Mouse (Mus musculus) heart, embryonic 12.5 days (tissue): ENCODE data around the gene Thsd4. TPM values are rescaled to one million over a fixed set of nuclear protein-coding genes. Genes with fewer than 3 reads are reported as not detected.
A peak's percentile ranks its signal among the peaks of the same experiment; 100 is the strongest.

ENCODE experiments used
- ATAC-seq: fragments of 200-750 bp; cut with Nextera tagmentation; 2 replicates; pipeline ENCODE4 v1.8.0; 2017; ENCODE audit warnings: moderate TSS enrichment, moderate library complexity; ENCODE audit not compliant: insufficient number of reproducible peaks, low FRiP score
- H3K27ac ChIP-seq: fragments of 300-500 bp; sonication (generic); 2 replicates; pipeline ENCODE4 v1.5.1; 2016; ENCODE audit warnings: mild to moderate bottlenecking, moderate library complexity; ENCODE audit not compliant: poor library complexity, severe bottlenecking
- H3K27me3 ChIP-seq: fragments of 300-500 bp; sonication (generic); replicated peaks from 2 replicates; pipeline ENCODE4 v1.6.1; 2016; ENCODE audit warnings: mild to moderate bottlenecking, moderate library complexity
- H3K36me3 ChIP-seq: fragments of 300-500 bp; sonication (generic); 2 replicates; pipeline ENCODE4 v1.6.1; 2016; ENCODE audit warnings: mild to moderate bottlenecking, moderate library complexity
- H3K4me1 ChIP-seq: fragments of 300-500 bp; sonication (generic); replicated peaks from 2 replicates; pipeline ENCODE4 v1.6.1; 2016; ENCODE audit warnings: mild to moderate bottlenecking
- H3K4me2 ChIP-seq: fragments of 300-500 bp; sonication (generic); 2 replicates; pipeline ENCODE4 v1.6.1; 2016; ENCODE audit warnings: mild to moderate bottlenecking, moderate library complexity
- H3K4me3 ChIP-seq: fragments of 300-500 bp; sonication (generic); 2 replicates; pipeline ENCODE4 v1.5.1; 2016; ENCODE audit warnings: mild to moderate bottlenecking
- H3K9ac ChIP-seq: fragments of 300-500 bp; sonication (generic); 2 replicates; pipeline ENCODE4 v1.6.1; 2016; ENCODE audit warnings: mild to moderate bottlenecking, moderate library complexity
- H3K9me3 ChIP-seq: fragments of 300-500 bp; sonication (generic); replicated peaks from 2 replicates; pipeline ENCODE4 v1.6.1; 2016; ENCODE audit warnings: mild to moderate bottlenecking, moderate library complexity
- WGBS: fragments of 180-500 bp; shearing (Covaris S2); methylation state at CpG from one replicate; pipeline ENCODE4 v1.1.7; 2016; 5-methylcytosine and 5-hydroxymethylcytosine counted together
- polyA plus RNA-seq: library from polyadenylated mRNA; unstranded; fragments of >200 nt; fragmentation: Nextera tagmentation; extraction: Ambion mirVana; gene quantifications from 2 replicates; pipeline ENCODE4 v1.2.1, GENCODE M21; 2016

Gene Thsd4
- polyA plus RNA-seq, 1 experiment from 2014 or later: 12.4 TPM

GRCm38 (mm10) chr9:60543422-60544015, 21.7 kb upstream of the Thsd4 start:
- H3K27ac ChIP-seq: no peak overlapping the region
- no peak for ATAC-seq
- no peak overlapping the region for H3K4me3 ChIP-seq
- no peaks in the 10 kb centered on the region for H3K9me3 ChIP-seq
- peaks cover 11% of the 10 kb centered on the region for H3K4me1 ChIP-seq
- H3K9ac ChIP-seq: no peak overlapping the region
- no peaks in the 10 kb centered on the region for H3K27me3 ChIP-seq
- H3K4me2 ChIP-seq: no peak overlapping the region
- 68% methylated on average over 7 of the region's 7 CpGs for WGBS
- no peaks in the 10 kb centered on the region for H3K36me3 ChIP-seq

- Histone ChIP-seq H3K9ac (no peak overlapping the region), H3K27me3 (no peaks in the 10 kb centered on the region), H3K27ac (peak overlapping the region; percentile 30; the same call in 1 of the 2 replicates), H3K4me3 (no peak overlapping the region), H3K36me3 (no peaks in the 10 kb centered on the region), H3K4me1 (peaks cover 45% of the 10 kb centered on the region), H3K9me3 (no peaks in the 10 kb centered on the region), H3K4me2 (no peak overlapping the region)
- 77% methylated on average over 12 of the region's 12 CpGs for WGBS
- no peak for ATAC-seq
These were observed 8.5 kb upstream of the Thsd4 start for GRCm38 (mm10) chr9:60530310-60530709.

- WGBS: 65% methylated on average over 10 of the region's 10 CpGs
- ATAC-seq: no peak; the same call in 1 of the 2 replicates
- no peaks in the 10 kb centered on the region for H3K36me3 ChIP-seq
- peak overlapping the region; percentile 46; the same call in 1 of the 2 replicates for H3K27ac ChIP-seq
- no peaks in the 10 kb centered on the region for H3K27me3 ChIP-seq
- peaks cover 50% of the 10 kb centered on the region for H3K4me1 ChIP-seq
- H3K4me2 ChIP-seq: no peak overlapping the region
- no peaks in the 10 kb centered on the region for H3K9me3 ChIP-seq
- H3K9ac ChIP-seq: no peak overlapping the region
- H3K4me3 ChIP-seq: no peak overlapping the region
These were observed 7.8 kb upstream of the Thsd4 start for GRCm38 (mm10) chr9:60529348-60530243.

- Histone ChIP-seq H3K36me3 (no peaks in the 10 kb centered on the region), H3K9me3 (no peaks in the 10 kb centered on the region), H3K9ac (no peak overlapping the region), H3K4me1 (peaks cover 50% of the 10 kb centered on the region), H3K27ac (no peak overlapping the region), H3K4me3 (no peak overlapping the region), H3K4me2 (no peak overlapping the region), H3K27me3 (no peaks in the 10 kb centered on the region)
- ATAC-seq: no peak
- WGBS: 71% methylated on average over 3 of the region's 3 CpGs
These were observed 6.4 kb upstream of the Thsd4 start for GRCm38 (mm10) chr9:60528269-60528668.

- H3K27me3 ChIP-seq: no peaks in the 10 kb centered on the region
- no peak overlapping the region for H3K9ac ChIP-seq
- no peaks in the 10 kb centered on the region for H3K36me3 ChIP-seq
- no peak overlapping the region for H3K4me3 ChIP-seq
- no peak for ATAC-seq
- peak overlapping the region; percentile 85; the same call in 1 of the 2 replicates for H3K27ac ChIP-seq
- WGBS: 84% methylated on average over 2 of the region's 2 CpGs
- no peak overlapping the region for H3K4me2 ChIP-seq
- peaks cover 50% of the 10 kb centered on the region for H3K4me1 ChIP-seq
- no peaks in the 10 kb centered on the region for H3K9me3 ChIP-seq
These were observed 6.0 kb upstream of the Thsd4 start for GRCm38 (mm10) chr9:60527836-60528235.

GRCm38 (mm10) chr9:60527051-60527450, 5.2 kb upstream of the Thsd4 start:
- Histone ChIP-seq H3K27me3 (no peaks in the 10 kb centered on the region), H3K4me2 (peak overlapping the region; percentile 15; the same call in 1 of the 2 replicates), H3K27ac (peak overlapping the region; percentile 85), H3K36me3 (no peaks in the 10 kb centered on the region), H3K9ac (0 out of 2 replicates have a peak overlapping the region, but pooled peaks have one; percentile 20), H3K4me1 (peaks cover 50% of the 10 kb centered on the region), H3K4me3 (no peak overlapping the region), H3K9me3 (no peaks in the 10 kb centered on the region)
- no peak for ATAC-seq
- WGBS: 36% methylated on average over 5 of the region's 5 CpGs

GRCm38 (mm10) chr9:60526195-60526594, 4.3 kb upstream of the Thsd4 start:
- ATAC-seq: no peak
- Histone ChIP-seq H3K36me3 (no peaks in the 10 kb centered on the region), H3K27me3 (0 out of 2 replicates have a peak, but pooled peaks cover 2% of the 10 kb centered on the region), H3K4me3 (no peak overlapping the region), H3K27ac (peak overlapping the region; percentile 81), H3K4me2 (no peak overlapping the region), H3K9ac (no peak overlapping the region), H3K9me3 (no peaks in the 10 kb centered on the region), H3K4me1 (peaks cover 52% of the 10 kb centered on the region)
- WGBS: 20% methylated on average over 5 of the region's 5 CpGs

- Histone ChIP-seq H3K27me3 (peaks cover 15% of the 10 kb centered on the region; the same call in 1 of the 2 replicates), H3K4me3 (peak overlapping the region; percentile 87), H3K4me1 (peaks cover 56% of the 10 kb centered on the region), H3K27ac (no peak overlapping the region), H3K36me3 (no peaks in the 10 kb centered on the region), H3K4me2 (peak overlapping the region; percentile 84), H3K9me3 (no peaks in the 10 kb centered on the region), H3K9ac (peak overlapping the region; percentile 90)
- 26% methylated on average over 5 of the region's 5 CpGs for WGBS
- ATAC-seq: no peak
These were observed 703 bp downstream of the Thsd4 start for GRCm38 (mm10) chr9:60521143-60521542.

GRCm38 (mm10) chr9:60519601-60520000, 2.2 kb downstream of the Thsd4 start:
- no peak overlapping the region for H3K4me3 ChIP-seq
- no peaks in the 10 kb centered on the region for H3K9me3 ChIP-seq
- H3K9ac ChIP-seq: no peak overlapping the region
- no peaks in the 10 kb centered on the region; the same call in 1 of the 2 replicates for H3K36me3 ChIP-seq
- peaks cover 43% of the 10 kb centered on the region for H3K4me1 ChIP-seq
- no peak overlapping the region for H3K27ac ChIP-seq
- no peak for ATAC-seq
- WGBS: 49% methylated on average over 3 of the region's 3 CpGs
- H3K4me2 ChIP-seq: no peak overlapping the region
- peaks cover 15% of the 10 kb centered on the region; the same call in 1 of the 2 replicates for H3K27me3 ChIP-seq

GRCm38 (mm10) chr9:60518216-60518615, 3.6 kb downstream of the Thsd4 start:
- WGBS: 12% methylated on average over 3 of the region's 3 CpGs
- no peak for ATAC-seq

GRCm38 (mm10) chr9:60517148-60517547, 4.7 kb downstream of the Thsd4 start:
- H3K27me3 ChIP-seq: peaks cover 15% of the 10 kb centered on the region; the same call in 1 of the 2 replicates
- no peak overlapping the region for H3K27ac ChIP-seq
- WGBS: 17% methylated on average over 4 of the region's 4 CpGs
- no peaks in the 10 kb centered on the region; the same call in 1 of the 2 replicates for H3K36me3 ChIP-seq
- H3K9me3 ChIP-seq: no peaks in the 10 kb centered on the region
- H3K4me2 ChIP-seq: no peak overlapping the region
- H3K4me1 ChIP-seq: peaks cover 58% of the 10 kb centered on the region
- no peak for ATAC-seq
- no peak overlapping the region for H3K4me3 ChIP-seq
- no peak overlapping the region for H3K9ac ChIP-seq

More at GRCm38 (mm10) chr9:60518216-60518615, 3.6 kb downstream of the Thsd4 start:
- no peak overlapping the region for H3K27ac ChIP-seq
- H3K9me3 ChIP-seq: no peaks in the 10 kb centered on the region
- peaks cover 52% of the 10 kb centered on the region for H3K4me1 ChIP-seq
- no peak overlapping the region for H3K9ac ChIP-seq
- no peak overlapping the region for H3K4me3 ChIP-seq
- H3K36me3 ChIP-seq: no peaks in the 10 kb centered on the region; the same call in 1 of the 2 replicates
- peaks cover 15% of the 10 kb centered on the region; the same call in 1 of the 2 replicates for H3K27me3 ChIP-seq
- peak overlapping the region; percentile 31 for H3K4me2 ChIP-seq
